Mouse (Mus musculus) kidney, adult 2 months (tissue): ENCODE measurements at regions not wholly inside any gene's neighbourhood (a gene's known extent, or its start where the extent isn't known, plus 50 kb on each side); places are given as distances from the start of the nearest gene placed in this dataset.

Experiments
- CTCF ChIP-seq: fragments of 200-500 bp; conservative IDR thresholded peaks from 2 replicates; pipeline ENCODE4 v1.5.1; 2011; ENCODE audit warnings: low read depth, mild to moderate bottlenecking, control low read depth, low read length, moderate library complexity, mixed read lengths; ENCODE audit not compliant: insufficient read depth, insufficient read length
- POLR2A ChIP-seq: fragments of 200-500 bp; IDR thresholded peaks from one replicate; pipeline ENCODE4 v1.6.1; 2011; ENCODE audit warnings: low read depth, low read length, control low read depth

DNA sequence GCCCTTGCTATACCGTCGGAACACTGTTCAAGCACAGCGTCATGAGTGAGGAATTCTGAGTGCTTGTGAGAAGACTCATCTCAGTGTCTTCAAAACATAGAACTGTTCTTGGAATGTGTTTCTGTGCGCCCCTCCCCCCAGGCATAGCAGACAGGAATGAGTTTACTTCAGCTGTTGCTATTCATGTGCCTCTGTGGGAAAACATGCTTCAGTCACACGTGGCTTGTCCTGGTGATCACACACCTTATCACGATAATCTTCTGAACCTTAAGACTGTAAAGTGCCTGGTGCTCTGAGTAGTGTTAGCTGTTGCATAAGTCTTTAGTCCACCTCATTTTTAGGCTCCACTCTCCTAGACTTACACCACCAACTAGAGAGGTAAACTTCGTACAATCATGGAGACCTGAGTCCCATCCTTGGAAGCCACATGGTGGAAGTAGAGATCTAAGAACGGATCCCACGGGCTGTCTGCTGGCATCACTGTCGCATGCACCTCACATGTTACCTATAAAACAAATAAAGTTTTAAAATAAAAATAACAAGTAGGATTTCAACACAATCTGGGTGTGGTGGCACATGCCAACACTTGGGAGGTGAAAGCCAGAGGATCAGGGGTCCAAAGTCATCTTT is 1143.8 kb downstream of the 4930447A16Rik start:
- no peak; the same call in 1 of the 2 replicates for TF ChIP-seq CTCF
- TF ChIP-seq POLR2A = no peak
